Mouse (Mus musculus) layer of hippocampus, postnatal 14 days (tissue): ENCODE measurements at regions not wholly inside any gene's neighbourhood (a gene's known extent, or its start where the extent isn't known, plus 50 kb on each side); places are given as distances from the start of the nearest gene placed in this dataset.

Source experiments
- DNase-seq, 2 experiments: peaks; one replicate each; pipeline ENCODE4 v3.0.0; 2021 to 2022; ENCODE audit warnings: low spot score in 2 of 2, mixed read lengths in 1 of 2

DNA sequence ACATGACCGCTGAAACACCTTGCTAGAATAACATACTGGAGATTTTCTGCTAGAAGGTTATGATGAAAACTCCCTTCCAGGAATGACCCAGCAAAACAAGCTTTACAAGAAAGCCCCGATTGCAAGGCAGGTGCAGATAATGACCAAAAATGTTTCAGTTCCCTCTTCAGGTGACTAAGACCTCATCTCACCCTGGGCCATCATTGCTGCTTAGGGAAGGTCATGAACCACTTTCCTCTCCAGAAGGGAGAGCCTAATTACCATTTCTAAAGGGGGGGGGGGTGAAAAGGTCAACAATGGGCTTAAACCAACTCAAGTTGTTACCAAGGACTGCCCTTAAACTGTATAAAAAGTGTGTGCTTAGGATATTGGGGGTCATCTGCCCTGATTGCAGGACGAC is 59.8 kb upstream of the Speer4c start:
- DNase-seq = no peak

DNA sequence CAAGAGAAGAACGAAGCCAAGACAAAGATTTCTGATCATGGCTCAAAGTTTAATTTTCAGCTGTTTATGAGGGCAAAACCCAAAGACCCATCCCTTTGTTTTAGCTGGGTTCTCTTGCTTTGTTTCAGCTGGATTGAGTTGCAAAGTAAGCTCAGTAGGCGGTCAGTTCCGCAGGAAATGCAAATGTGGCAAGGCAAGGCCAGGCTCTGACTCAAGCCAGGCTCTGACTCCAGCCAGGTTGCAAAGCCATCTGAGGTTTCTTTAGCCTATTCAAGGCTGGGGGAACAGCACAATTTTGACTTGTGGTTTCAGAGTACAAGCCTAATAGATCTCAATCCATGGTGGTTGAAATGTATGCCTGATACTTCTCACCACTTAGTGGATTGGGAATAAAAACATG is 60.5 kb upstream of the Speer4c start:
- DNase-seq = no peak

- no peak for DNase-seq
These were observed 62.0 kb upstream of the Speer4c start for GRCm38 (mm10) chr5:15776106-15776505.

DNA sequence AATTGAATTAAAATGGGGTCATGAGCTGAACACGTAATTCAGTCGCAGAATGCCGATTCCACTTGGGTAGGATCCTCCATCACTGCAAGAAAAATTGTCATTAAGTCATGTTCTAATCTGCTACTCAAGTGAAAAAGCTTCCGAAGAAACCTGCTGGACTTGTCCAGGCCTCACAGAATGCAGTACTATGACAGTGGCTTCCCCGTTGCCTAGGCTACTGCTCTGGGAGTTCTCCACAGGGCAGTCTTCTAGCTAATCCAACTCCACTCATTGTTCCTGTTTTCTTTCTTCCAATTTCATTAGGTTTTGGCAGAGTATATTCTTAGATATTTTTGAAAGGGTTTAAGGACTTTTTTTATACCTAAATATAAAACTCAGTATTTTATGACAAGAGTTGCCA is 89.5 kb upstream of the Speer4c start:
- no peak for DNase-seq

DNA sequence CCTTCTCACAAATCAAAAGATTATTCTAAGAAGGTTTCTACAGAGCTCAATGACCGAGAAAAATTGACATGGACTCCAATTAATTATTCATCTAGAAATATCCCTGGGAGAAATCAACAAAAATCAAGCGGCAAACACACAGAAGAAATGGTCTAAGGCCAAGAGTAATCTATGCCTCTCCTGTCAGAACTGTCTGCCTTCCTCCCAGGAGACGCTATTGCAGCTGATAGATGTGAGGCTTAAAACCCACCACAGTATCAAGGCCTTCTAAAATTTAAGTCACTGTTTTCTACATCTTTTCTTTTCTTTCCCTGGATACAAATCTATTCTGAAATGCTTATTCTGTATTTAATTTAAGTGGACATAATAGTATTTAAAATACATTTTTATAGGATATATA is 102.8 kb upstream of the Speer4c start:
- DNase-seq = no peak

DNA sequence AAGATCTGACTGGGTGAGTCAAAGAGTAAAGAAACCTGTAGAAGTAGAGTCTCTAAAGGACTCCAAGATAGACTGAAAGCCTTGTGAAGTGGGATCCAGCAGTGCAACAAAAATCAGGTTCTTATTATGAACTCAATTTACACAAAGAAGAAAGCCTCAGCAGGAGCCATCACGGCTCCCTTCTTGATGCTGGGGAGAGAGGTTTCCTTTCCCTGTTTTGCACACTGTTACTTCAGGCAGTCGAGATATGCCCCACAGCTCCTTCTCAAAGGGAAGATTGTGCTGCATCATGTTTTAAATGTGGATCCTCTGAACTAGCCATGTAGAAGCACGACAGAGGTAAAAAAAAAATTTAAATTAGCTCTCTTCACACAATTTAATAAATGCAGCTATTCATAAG is 103.3 kb upstream of the Speer4c start:
- no peak for DNase-seq

GRCm38 (mm10) chr5:15822989-15823388 is 108.9 kb upstream of the Speer4c start:
- DNase-seq = no peak

DNA sequence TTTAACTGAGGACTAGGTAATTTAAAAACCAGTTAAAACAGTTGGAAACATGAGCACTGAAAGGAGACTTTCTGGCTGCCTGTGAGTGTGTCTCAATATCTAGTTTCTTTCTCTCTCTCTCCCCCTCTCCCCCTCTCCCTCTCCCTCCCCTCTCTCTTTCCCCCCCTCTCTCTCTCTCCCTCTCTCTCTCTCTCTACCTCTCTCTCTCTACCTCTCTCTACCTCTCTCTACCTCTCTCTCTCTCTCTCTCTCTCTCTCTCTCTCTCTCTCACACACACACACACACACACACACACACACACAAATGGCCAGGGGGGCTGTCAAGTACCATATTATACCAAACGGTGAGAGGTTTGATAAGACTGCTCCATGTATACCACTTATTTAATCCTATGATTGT is 103.0 kb upstream of the Cacna2d1 start:
- no peak for DNase-seq

- peak in 1 of 2 experiments; percentile 69 for DNase-seq
These were observed 102.2 kb upstream of the Cacna2d1 start for GRCm38 (mm10) chr5:15832338-15832737.

DNA sequence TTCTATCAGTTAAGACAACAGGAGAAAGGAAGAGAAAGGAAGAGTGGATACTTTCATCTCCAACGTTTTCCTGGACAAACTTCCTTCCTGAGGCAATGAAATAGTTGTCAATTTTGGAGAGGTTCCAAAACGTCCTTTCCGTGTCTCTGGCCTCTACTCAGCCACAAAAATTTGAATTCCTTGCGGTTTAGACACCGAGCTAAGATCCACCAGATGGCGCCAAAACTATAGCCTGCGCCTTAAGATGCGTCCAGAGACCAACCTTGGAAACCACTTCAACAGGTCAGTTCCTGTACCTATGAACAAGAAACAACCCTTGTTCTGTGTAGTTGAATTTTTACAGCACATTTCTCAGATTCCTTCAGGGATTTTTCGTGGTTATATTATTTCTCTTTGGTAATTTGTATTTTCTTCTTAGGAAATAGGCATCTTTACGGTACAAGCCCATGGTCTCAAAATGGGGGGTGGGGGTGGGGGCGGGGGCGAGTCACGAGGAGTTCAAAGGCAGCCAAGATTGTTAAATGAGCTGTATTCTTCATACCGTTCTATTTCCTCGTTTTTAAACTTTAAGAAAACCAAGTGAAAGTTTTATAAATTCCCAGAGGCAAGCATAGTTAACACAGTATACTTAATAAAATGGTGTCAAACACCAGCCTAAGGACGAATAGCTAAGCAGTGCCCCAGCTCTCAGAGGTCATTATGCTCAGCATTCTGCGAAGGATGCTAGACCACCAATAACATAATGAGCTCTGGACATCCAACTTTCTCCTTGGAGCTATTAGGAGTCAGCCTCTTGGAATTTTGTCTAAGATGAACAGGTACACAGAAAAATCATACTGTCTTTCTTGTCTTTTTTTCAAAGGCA is 96.2 kb upstream of the Cacna2d1 start:
- peak; percentile 51 to 73 for DNase-seq

- no peak for DNase-seq
These were observed 87.7 kb upstream of the Cacna2d1 start for GRCm38 (mm10) chr5:15846790-15847189.

GRCm38 (mm10) chr5:15849520-15849919 is 85.0 kb upstream of the Cacna2d1 start:
- DNase-seq = no peak

- peak in 1 of 2 experiments; percentile 12 for DNase-seq
These were observed 84.2 kb upstream of the Cacna2d1 start for GRCm38 (mm10) chr5:15850126-15850801.

DNA sequence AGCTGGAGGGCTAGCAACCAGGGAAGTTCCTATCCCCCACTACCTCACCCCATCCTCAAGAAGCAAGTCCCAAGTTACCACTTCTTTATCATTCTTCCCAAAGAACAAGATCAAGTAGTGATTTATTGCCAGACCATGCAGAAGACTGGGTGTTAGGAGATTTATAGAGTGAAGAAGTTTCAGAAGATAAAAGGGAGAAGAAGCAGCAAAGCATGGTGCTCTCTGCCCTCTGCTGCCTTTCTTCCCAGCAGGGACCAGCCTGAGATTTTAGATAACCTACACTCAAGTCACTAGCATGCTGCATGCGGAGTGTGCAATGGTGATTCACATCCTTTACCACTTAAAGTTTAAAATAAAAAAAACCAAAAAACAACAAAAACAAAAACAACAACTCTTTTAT is 79.7 kb upstream of the Cacna2d1 start:
- DNase-seq = no peak

GRCm38 (mm10) chr5:15857034-15857433 is 77.5 kb upstream of the Cacna2d1 start:
- no peak for DNase-seq

- no peak for DNase-seq
These were observed 60.4 kb upstream of the Cacna2d1 start for GRCm38 (mm10) chr5:15874065-15874464.

DNA sequence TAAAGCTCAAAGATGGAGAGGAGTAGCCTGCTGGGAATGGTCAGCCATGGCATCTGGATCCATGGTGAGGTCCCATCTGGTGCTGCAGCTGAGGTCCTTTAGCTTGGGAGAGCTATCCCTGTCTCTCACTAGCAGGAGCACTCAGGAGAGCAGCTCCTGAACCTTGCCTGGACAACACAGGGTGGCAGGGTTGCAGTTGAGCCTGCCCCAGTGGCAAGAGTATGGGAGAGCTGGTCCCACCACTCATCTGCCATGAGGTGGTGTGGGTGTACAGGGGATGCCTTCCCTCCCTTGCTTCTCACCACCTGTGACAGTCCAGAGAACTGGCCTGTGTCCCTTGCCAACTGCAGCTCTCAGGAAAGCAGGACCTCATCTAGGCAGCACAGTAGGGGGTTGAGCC is 51.5 kb upstream of the Cacna2d1 start:
- no peak for DNase-seq
